ENCODE assay signal across 15 mouse cellular contexts in genomic region chr2:71683375-71683774, GRCm38 (mm10).
A peak's percentile ranks its signal among the peaks of the same experiment; 100 is the strongest.
DNase-seq lines count a peak whose midpoint lies in the region; ATAC-seq lines count a peak whose summit lies in the region.
"Had no signal": no experiment of that assay in that cellular context is flagged by ENCODE, and none has a peak within 500 bp of the region (broad histone marks: within the 10 kb centered on the region; RNA-seq: fewer than 3 reads in every experiment).

No protein-coding gene starts in this region.

- peaks cover 7% of the 10 kb centered on the region for H3K4me1 ChIP-seq in embryonic facial prominence, embryonic 15.5 days

- peak; percentile 59 to 71 for DNase-seq in cerebellum, postnatal 10 days
- peak; percentile 41 for DNase-seq in left cerebral cortex, postnatal 4 days
- DNase-seq in left cerebral cortex, adult 18-20 months (ENCODE audit: low spot score in 2 of 2) = no peak
- DNase-seq in retina, postnatal 1 day = peak; percentile 81
- DNase-seq in thymus, postnatal 25 days = no peak
- DNase-seq: adrenal gland, adult 8-10 months; cerebellum, adult 18-20 months; gastrocnemius, postnatal 36 days; lung, adult 18-20 months; thymus, adult 18-20 months had no signal

- intact Hi-C loops in left cerebral cortex, postnatal 4 days (cut with DNase I) = no loop called here

- H3K36me3 ChIP-seq in embryonic facial prominence, embryonic 15.5 days = no peaks in the 10 kb centered on the region

- H3K4me3 ChIP-seq in embryonic facial prominence, embryonic 15.5 days (replicated peaks) = no peak overlapping the region

- 63% methylated on average over 4 of the region's 4 CpGs for WGBS in embryonic facial prominence, embryonic 15.5 days

- no peak overlapping the region for H3K9ac ChIP-seq in embryonic facial prominence, embryonic 15.5 days

- no peak for ATAC-seq in cerebellum, adult (ENCODE audit: insufficient number of reproducible peaks, low FRiP score, low TSS enrichment)
- ATAC-seq in embryonic facial prominence, embryonic 15.5 days (ENCODE audit: insufficient number of reproducible peaks, low FRiP score, low TSS enrichment, low read depth) = peak; percentile 72; the same call in 1 of the 2 replicates
- ATAC-seq in erythroid progenitor cell, adult 5-6 weeks (replicated peaks; ENCODE audit: low FRiP score, poor library complexity, severe bottlenecking) = no peak
- ATAC-seq: intestine, embryonic 16.5 days had no signal

- no peak overlapping the region for H3K4me2 ChIP-seq in embryonic facial prominence, embryonic 15.5 days (replicated peaks)
- H3K4me2 ChIP-seq: heart, embryonic 11.5 days had no signal

- H3K9me3 ChIP-seq in embryonic facial prominence, embryonic 15.5 days (replicated peaks) = no peaks in the 10 kb centered on the region

- no peak overlapping the region for H3K27ac ChIP-seq in embryonic facial prominence, embryonic 15.5 days (replicated peaks)

- H3K27me3 ChIP-seq in embryonic facial prominence, embryonic 15.5 days = no peaks in the 10 kb centered on the region

Comparison
In these comparisons a context has a peak if more than half of its experiments do, and no peak if none do; other contexts are left out.
1. DNase-seq: peak in cerebellum, postnatal 10 days (2 of 2), left cerebral cortex, postnatal 4 days (single experiment) and retina, postnatal 1 day (single experiment); none in left cerebral cortex, adult 18-20 months (0 of 2) and thymus, postnatal 25 days (single experiment).